Mouse (Mus musculus): ENCODE data around the gene Fam189a1.

DNA sequence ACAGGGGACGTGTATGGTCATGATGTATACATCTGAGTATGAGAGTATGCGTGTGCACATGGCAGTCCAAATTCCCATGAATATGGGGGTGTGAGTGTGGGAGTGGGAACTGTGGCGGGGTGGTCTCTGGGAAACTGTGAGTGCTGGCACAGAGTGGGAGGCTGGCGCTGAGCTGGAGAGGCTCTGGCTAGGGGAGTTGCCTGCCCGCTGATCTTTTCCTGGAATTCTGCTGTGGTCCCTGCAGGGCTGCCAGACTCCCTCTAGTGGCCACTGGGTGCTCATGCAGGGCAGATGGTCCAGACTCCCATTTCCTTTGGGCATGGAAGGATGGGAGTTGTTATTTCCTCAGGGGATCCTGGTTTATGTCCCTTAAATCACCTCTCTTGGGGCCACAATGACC lies 404.9 kb downstream of the Fam189a1 start:
- TF ChIP-seq CTCF (conservative IDR thresholded peaks at IDR 0.05 in 1 of 2, IDR thresholded peaks at IDR 0.05 in 1 of 2; ENCODE audit: low read depth in 2 of 2, low read length in 2 of 2) (peak; percentile 69 to 89), MAX (IDR thresholded peaks at IDR 0.05; ENCODE audit: low read length) (no peak), POLR2A (IDR thresholded peaks at IDR 0.05; ENCODE audit: low read depth, low read length) (no peak), JUND (conservative IDR thresholded peaks at IDR 0.05; ENCODE audit: low read depth, low read length) (no peak)
